Mouse (Mus musculus): ENCODE data around the gene Trim62. TPM values are rescaled to one million over a fixed set of nuclear protein-coding genes. Genes with fewer than 3 reads are reported as not detected.

Trim62 gene
- total RNA-seq, 2 experiments from 2014 or later: 0.38 to 0.79 TPM

DNA sequence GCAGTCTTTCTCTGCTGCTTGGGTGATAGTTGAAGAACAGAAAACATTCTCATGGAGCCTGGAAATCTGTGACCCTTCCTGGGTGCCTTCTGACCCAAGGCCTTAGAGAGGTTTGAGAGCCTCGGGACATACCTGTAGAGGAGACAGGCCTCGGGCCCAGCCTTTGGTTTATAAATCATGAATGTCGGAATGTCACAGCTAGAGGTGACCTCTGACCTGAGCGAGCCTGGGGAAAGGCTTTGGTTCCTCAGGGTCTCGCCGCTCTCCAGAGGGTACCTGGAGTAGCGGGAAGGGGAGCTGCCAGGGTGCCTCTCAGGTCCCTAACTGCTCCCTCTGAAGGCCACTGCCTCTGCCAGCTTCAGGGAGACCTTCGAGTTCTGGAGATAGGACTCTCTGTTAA, 21.9 kb downstream of the Trim62 start:
- no peak for ATAC-seq (replicated peaks; ENCODE audit: low FRiP score, low TSS enrichment, poor library complexity, severe bottlenecking)

DNA sequence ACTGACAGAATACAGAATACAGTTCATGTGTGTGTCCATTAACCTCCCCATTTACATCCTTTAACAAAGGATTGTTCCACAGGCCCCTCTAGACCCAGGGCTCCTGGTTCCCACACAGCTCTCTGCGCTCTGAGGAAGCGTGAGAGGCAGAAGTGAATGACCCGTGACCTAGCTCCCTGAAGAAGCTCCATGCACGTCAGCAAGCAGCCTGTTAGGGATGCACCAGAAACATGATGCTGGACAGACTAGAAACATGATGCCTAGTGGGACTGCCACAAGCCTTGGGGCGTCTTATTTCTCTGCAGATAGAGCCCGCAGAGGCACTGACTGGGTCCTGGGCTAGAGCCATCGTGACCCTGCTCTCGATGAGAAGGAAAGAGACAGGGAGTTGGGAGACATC, 23.4 kb downstream of the Trim62 start:
- ATAC-seq (replicated peaks; ENCODE audit: low FRiP score, low TSS enrichment, poor library complexity, severe bottlenecking): no peak

DNA sequence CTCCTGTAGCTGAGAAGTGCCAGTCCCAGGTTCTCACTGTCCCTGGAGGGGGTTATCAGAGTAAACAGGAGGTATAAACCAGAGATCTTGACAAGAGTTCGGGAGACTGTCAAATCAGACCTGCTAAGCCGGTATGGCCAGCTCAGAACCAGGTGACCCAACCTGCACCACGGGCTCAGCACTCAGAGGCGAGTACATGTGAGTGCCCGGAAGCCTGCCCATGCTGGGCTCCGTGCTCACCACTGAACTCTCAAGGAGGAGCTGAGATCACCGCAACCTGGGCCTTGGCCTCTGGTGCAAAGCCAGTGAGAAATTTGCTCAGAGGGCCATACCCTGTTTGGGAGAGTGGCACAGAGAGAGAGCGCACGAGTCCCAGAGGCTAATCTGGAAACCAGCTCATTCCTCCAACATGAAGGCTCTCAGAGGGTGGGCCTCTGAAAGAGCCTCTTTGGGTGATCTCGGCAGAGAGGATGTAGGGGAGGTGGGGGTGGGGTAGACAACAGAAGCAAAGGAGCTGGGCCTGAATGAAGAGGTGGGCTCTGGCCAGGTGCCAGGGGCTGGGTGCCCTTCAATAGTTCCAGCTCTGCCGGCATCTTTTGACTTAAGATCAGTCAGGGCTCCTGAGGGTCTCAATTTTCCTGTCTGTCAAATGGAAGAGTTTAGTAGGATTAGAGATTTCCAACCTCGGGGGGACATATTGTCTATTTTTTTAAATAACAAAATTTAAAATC, 24.0 kb downstream of the Trim62 start:
- no peak for ATAC-seq (replicated peaks; ENCODE audit: low FRiP score, low TSS enrichment, poor library complexity, severe bottlenecking)

DNA sequence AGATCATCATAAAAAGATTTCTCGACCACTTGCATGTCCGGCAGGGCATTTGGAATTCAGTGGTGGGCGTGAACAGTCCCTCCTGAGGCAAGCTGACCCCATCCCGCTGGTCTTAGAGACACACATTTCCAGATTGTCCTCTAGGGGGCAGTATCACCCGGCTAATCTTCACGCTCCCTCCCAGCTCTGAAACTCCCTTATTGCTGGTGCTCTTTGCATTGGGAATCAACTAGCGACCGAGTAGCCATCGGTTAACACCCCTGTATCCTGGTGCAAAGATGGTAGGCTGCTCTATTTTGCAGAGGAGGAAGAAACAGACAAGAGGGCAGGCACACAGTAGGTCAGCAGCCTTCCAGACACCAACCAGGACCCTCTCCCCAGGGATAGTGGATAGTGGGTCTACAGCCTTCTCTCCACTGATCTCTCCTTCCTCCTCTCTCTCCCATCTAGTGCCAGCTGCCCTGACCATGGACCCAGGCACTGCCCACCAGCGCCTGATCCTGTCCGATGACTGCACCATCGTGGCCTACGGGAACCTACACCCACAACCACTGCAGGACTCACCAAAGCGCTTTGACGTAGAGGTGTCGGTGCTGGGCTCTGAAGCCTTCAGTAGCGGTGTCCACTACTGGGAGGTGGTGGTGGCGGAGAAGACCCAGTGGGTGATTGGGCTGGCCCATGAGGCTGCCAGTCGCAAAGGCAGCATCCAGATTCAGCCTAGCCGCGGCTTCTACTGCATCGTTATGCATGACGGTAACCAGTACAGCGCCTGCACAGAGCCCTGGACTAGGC, 25.4 kb downstream of the Trim62 start:
- peak; percentile 60 for ATAC-seq (replicated peaks; ENCODE audit: low FRiP score, low TSS enrichment, poor library complexity, severe bottlenecking)

DNA sequence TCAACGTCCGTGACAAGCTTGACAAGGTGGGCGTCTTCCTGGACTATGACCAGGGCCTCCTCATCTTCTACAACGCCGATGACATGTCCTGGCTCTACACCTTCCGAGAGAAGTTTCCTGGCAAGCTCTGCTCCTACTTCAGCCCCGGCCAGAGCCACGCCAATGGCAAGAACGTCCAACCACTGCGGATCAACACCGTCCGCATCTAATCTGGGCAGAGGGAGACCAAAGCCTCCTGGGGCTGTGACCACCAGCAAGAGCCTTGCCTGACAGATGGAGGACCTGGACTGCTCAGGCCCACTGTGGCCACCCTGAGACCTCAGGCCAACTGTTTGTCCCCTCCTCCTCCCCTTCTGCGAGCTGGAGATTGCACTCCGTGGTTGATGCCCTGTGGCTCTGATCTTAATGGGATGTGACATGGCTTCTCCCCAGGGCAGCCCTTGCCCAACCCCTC, 26.0 kb downstream of the Trim62 start:
- ATAC-seq (replicated peaks; ENCODE audit: low FRiP score, low TSS enrichment, poor library complexity, severe bottlenecking): no peak

DNA sequence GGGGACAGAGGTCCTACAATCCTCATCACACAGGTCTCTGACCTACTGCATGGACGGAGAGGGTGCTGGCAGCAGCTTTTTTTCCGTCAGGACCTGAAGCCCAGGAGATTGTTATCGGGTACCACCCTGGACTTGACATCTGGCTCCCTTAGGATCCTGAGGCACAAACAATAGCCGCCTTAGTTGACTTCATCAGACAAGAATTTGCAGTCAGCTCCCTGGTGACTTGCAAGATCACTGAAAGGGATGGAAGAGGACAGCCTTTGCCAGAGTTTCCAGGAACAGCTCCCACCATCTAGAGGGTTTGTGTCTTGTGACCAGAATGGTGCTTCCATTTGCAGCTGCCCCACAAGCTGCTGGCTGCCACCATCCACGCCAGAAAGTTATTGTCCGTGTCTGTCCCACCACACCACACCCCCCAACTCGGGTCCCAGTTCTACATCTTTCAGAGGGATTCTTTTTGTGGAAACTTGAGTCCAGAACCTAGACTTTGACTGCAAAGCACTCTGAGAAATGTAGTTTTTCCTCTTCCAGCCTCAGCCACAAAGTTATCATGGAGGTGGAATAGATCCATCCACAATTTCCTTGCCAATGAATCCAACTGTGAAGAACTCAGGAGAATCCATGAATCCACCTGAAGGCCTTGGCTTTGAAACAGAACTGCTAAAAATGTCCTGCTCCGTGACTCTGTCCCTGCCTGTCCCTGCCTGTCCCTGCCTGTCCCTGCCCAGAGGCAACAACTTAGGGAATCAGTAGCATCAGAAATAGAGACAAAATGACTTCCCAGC, 27.1 kb downstream of the Trim62 start:
- no peak for ATAC-seq (replicated peaks; ENCODE audit: low FRiP score, low TSS enrichment, poor library complexity, severe bottlenecking)

DNA sequence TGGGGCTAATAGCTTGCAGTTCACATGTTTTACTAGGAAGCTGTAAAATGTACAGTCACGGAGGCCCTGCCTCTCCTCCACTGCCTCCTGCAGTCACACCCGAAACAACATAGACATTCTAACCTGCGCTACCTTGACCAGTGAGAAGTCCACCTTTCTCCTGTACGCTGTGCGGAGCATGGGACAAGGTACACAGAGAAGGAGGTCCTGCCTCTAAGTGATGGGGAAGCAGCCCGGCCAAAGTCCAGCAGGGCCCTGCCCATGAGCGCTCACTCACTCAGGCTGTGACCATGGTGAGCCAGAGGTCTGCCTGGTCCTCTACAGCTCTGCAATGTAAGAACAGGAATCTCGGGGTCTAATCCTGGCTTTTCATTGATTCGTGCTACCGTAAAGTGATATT, 28.7 kb downstream of the Trim62 start:
- no peak for ATAC-seq (replicated peaks; ENCODE audit: low FRiP score, low TSS enrichment, poor library complexity, severe bottlenecking)

DNA sequence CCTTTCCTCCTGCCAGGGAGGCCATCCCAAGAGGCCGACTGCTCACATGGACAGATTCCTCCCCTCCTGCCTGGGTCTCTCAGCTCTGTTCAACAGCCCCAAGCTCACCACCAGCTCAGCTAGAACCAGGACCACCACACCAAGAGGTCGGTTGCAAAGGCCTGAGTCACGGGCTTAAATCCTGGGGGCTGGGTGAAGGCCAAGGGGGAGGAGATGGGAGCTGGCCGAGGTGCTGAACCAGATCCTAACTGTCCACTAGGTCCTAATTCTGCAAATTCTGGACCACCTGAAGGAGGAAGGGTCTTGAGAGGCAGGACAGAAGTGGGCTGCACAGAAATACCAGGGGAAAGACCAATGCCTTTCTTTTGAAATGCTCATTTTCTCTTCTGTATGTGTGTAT, 30.4 kb downstream of the Trim62 start:
- 0 out of 2 replicates have a peak, but pooled peaks have one; percentile 20 for ATAC-seq (replicated peaks; ENCODE audit: low FRiP score, low TSS enrichment, poor library complexity, severe bottlenecking)

DNA sequence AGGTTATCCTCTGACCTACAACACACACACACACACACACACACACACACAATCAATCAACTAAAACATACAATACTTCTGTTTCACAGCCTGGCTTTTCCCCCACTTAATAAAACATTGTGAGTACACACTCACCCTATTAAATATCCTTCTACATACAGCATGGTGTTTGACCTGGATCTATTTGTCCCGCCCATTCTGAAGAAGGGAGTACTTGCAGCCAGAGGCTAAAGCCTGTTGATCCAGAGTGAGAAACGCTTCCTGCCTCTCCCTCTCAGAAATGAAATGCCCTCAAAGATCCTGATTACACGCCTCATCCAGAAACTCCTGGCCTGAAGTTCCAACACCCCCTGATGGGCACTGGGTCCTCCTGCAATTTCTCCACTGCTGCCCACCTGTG, 33.7 kb downstream of the Trim62 start:
- no peak for ATAC-seq (replicated peaks; ENCODE audit: low FRiP score, low TSS enrichment, poor library complexity, severe bottlenecking)

DNA sequence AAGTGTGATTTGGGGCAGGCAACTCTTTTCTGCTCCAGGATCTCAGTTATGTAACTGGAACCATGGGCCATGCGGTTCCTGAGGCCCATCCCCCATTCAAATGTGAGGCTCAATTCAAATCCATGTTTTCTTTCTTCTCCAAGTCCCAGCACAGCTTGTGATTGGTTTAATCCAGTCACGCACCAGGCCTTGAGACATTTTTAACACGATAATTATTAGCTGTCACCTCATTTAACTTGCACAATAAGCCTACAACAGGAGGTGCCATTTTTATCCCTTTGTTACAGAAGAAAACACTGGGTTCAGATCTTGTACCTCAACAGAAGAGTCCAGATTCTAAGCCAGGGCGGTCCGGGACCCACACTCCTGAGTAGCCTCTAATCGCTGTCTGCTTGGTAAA, 34.4 kb downstream of the Trim62 start:
- ATAC-seq (replicated peaks; ENCODE audit: low FRiP score, low TSS enrichment, poor library complexity, severe bottlenecking): no peak

DNA sequence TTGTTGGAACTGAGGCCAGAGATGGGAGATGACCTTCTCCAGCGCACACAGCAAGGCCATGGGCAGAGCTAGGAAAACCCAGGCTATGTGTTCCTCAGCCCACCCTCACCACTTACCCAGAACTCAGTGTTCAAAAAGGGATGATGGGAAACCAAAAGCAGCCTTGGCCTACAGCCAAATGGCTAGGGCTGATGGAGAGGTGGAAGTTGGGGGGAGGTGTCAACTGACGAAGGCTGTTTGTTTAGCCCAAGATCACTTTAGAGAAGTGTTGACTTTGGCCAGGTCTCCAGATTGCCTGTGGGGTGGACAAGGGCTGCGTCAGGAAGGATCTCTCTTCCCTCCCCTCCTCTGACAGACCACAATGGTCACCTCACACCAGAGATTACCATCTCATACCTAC, 34.8 kb downstream of the Trim62 start:
- no peak for ATAC-seq (replicated peaks; ENCODE audit: low FRiP score, low TSS enrichment, poor library complexity, severe bottlenecking)

DNA sequence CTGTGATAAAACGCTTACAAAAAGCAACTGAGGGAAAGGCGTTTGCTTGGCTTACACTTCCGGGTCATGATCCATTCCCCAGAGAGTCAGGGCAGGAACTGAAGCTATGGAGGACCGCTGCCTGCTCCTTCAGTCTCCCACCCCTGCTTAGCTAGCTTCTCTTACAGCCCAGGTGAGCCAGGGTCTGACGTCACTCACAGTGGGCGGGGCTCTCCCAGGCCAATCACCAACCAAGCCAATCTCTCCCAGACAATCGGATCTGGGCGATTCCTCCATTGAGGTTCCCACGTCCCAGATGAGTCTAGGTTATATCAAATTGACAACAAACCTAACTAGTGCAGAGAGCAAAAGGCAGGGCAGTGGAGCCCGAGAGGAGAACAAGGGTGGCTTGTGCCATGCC, 35.7 kb downstream of the Trim62 start:
- ATAC-seq (replicated peaks; ENCODE audit: low FRiP score, low TSS enrichment, poor library complexity, severe bottlenecking): no peak

DNA sequence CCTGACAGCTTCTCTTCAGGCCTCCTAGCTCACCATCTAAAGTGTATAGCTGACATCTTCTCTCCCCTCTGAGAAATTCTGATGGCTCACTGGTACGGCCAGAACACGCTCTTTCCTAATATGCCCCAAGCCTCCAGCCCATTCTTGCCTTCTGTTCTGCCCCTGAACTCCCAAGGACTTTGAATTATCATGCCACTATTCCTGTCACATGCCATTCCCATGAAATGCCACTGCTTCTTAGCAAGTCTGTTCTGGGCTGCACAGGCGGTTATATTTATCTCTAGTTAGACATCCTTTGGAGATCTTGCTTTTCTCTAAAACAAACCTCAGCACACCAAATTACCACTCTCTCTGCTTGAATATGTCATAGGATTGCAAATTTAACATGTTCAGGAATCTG, 40.2 kb downstream of the Trim62 start:
- no peak for ATAC-seq (replicated peaks; ENCODE audit: low FRiP score, low TSS enrichment, poor library complexity, severe bottlenecking)

DNA sequence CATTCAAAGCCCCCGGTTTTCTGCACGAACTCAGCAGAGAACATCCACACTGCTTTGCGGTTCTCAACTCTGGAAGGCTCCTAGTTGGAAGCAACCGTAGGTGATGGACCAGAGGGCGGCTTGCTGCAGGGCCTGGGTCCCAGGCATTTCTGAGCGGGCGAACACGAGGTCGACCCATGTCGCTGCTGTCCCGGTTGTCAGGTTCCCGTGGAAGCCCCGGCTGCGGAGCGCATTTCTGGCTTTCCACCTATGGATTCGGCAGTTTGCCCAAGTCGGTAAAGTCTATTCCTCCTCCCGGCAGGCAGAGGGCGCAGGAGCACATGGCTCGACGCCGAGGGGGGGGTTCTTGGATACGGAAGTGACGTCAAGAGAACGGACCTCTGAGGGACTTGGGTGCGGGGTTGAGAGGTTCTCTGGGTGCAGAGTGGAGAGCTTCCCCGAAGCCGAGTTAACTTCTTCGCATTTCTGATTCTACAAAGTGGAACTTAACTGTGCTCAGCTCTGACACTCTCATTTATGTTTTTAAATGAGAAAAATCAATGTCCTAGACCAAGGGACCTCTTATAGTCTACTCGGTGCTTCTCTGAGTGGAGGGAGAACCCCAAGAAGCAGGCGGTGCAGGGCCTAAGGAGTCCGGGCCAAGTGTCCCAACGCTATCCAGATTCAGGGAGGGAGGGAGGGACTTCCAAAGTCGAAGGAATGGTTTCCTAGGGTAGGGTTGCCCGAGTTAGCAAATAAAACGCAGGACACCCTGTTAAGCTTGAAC, 41.6 kb downstream of the Trim62 start:
- peak; percentile 85 for ATAC-seq (replicated peaks; ENCODE audit: low FRiP score, low TSS enrichment, poor library complexity, severe bottlenecking)

DNA sequence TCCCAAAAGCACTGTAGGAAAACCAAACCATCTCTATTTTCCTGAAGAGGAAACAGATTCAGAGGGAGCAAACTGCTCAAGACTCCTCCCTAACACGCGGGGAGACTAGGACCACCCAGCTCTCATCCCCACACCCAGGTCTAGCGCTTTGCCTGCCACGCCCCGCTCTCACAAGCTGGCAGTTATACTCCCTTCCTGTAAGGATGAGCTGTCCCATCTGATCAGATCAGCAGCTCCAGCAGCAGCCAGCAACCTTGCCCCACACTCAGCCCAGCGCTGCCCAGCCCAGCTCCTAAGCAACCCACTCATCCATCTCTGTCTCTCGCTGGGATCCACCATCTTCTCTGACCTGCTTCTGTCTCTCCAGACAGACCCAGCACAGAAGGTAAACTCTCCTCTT, 49.4 kb downstream of the Trim62 start:
- ATAC-seq (replicated peaks; ENCODE audit: low FRiP score, low TSS enrichment, poor library complexity, severe bottlenecking): no peak

DNA sequence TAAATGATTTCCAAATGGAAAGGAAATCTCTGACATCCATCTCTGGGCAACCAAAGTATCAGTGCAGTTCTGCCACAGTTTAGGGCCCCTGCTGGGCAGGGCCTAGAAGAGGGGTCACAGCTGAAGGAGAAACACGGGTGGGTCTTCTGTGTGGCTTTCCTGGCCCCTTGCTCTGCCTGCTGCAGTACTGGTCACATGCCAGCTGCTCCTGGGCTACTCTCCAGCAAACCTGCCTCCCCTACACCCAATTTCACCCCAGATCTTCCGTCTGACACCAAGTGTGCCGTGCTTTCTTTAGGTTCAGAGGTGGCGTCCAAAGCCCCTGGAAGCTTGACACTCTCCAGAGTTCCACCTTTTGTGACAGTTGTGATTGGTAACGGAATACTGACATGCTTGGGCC, 52.2 kb downstream of the Trim62 start:
- ATAC-seq (replicated peaks; ENCODE audit: low FRiP score, low TSS enrichment, poor library complexity, severe bottlenecking): no peak

DNA sequence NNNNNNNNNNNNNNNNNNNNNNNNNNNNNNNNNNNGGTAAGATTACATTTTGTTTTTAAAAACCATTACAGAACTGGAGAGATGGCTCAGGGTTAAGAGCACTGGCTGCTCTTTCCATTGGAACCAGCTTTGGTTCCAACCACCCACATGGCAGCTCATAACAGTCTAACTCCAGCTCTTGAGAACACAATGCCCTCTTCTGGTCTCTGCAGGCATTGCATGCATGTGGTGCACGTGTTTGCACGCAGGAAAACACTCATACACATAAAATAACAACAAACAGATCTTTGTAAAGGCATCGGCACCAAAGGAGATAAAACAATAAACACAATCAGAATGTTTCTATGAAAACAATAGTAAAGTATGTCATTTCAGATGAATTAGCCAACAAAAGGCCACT, 59.0 kb downstream of the Trim62 start:
- no peak for ATAC-seq (replicated peaks; ENCODE audit: low FRiP score, low TSS enrichment, poor library complexity, severe bottlenecking)

DNA sequence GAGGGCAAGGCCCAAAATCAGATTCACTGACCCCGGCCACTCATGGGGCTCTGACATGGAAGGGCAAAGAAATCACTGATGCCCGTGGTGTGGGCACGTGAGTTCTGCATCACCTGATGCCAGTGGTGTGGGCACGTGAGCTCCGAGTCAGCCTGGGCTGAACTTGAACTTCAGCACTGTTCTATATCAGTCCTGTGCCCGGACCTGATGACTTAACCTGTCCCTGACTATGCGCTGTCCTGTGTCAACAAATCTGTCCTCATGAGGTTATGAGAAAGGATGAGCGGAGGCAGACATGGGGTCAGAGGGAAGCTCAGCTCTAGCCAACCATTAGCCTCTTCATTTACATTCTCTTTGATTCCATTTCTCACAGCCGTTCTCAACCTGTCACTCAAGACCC, 63.4 kb downstream of the Trim62 start:
- no peak for ATAC-seq (replicated peaks; ENCODE audit: low FRiP score, low TSS enrichment, poor library complexity, severe bottlenecking)

DNA sequence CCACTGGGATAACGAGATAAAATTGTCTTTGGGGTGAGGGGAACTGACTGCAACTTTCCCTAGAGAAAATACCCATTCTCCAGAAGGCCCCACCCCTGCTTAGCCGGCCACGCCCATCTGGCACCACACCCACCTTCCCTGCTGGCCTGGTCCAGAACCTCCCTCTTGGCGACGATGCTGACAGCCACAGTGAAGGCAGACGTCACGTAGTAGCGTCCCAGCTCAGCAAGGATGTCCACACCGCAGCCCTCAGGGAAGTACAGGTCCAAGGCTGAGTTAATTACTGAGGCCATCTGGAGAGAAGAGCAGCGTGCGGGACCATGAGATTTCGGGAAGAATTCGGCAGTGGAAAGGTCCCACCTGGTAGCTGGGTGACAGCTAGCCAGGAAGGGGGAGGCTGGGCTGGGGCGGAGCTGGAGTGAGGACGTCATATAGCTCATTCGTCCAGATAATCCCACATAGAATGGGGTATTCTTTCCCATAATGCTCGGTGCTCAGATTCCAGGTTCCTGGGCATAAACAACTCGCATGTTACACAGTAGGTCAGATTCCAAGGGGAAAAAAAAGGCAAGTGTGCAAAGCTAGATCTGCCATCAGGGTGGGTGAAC, 64.0 kb downstream of the Trim62 start:
- peak; percentile 67 for ATAC-seq (replicated peaks; ENCODE audit: low FRiP score, low TSS enrichment, poor library complexity, severe bottlenecking)

Measured in megakaryocyte-erythroid progenitor cell, adult 5-6 weeks (primary cell).